Mouse (Mus musculus) limb, embryonic 15.5 days (tissue): ENCODE measurements around the gene Gdf11. TPM values are rescaled to one million over a fixed set of nuclear protein-coding genes. Genes with fewer than 3 reads are reported as not detected.
A peak's percentile ranks its signal among the peaks of the same experiment; 100 is the strongest.

Experiments used
- ATAC-seq: fragments of 200-750 bp; cut with Nextera tagmentation; 2 replicates; pipeline ENCODE4 v1.8.0; 2017; ENCODE audit warnings: low read depth, moderate TSS enrichment; ENCODE audit not compliant: insufficient number of reproducible peaks, low FRiP score, low TSS enrichment
- H3K27ac ChIP-seq: fragments of 300-500 bp; sonication (generic); 2 replicates; pipeline ENCODE4 v1.5.1; 2015; ENCODE audit warnings: moderate library complexity, mild to moderate bottlenecking, inconsistent platforms
- H3K27me3 ChIP-seq: fragments of 300-500 bp; sonication (generic); 2 replicates; pipeline ENCODE4 v1.6.1; 2015; ENCODE audit warnings: inconsistent platforms
- H3K36me3 ChIP-seq: fragments of 300-500 bp; sonication (generic); 2 replicates; pipeline ENCODE4 v1.6.1; 2015; ENCODE audit warnings: inconsistent platforms
- H3K4me1 ChIP-seq: fragments of 300-500 bp; sonication (generic); 2 replicates; pipeline ENCODE4 v1.6.1; 2015; ENCODE audit warnings: inconsistent platforms
- H3K4me2 ChIP-seq: fragments of 300-500 bp; sonication (generic); 2 replicates; pipeline ENCODE4 v1.6.1; 2015; ENCODE audit warnings: mild to moderate bottlenecking, inconsistent platforms
- H3K4me3 ChIP-seq: fragments of 300-500 bp; sonication (generic); 2 replicates; pipeline ENCODE4 v1.5.1; 2015; ENCODE audit warnings: mild to moderate bottlenecking, inconsistent platforms
- H3K9ac ChIP-seq: fragments of 300-500 bp; sonication (generic); 2 replicates; pipeline ENCODE4 v1.6.1; 2015; ENCODE audit warnings: inconsistent platforms
- H3K9me3 ChIP-seq: fragments of 300-500 bp; sonication (generic); 2 replicates; pipeline ENCODE4 v1.6.1; 2016; ENCODE audit warnings: inconsistent platforms
- WGBS: fragments of 180-500 bp; shearing (Covaris S2); methylation state at CpG from one replicate; pipeline ENCODE4 v1.1.7; 2015; 5-methylcytosine and 5-hydroxymethylcytosine counted together
- polyA plus RNA-seq: library from polyadenylated mRNA; unstranded; fragments of >200 nt; fragmentation: Nextera tagmentation; extraction: Ambion mirVana; gene quantifications from 2 replicates; pipeline ENCODE4 v1.2.1, GENCODE M21; 2015

Gene Gdf11
- polyA plus RNA-seq, 1 experiment from 2014 or later: 5.9 TPM

GRCm38 (mm10) chr10:128917400-128917799 is 25.9 kb upstream of the Gdf11 start:
- no peak overlapping the region for H3K4me2 ChIP-seq
- no peak overlapping the region for H3K4me3 ChIP-seq
- H3K4me1 ChIP-seq: peaks cover 50% of the 10 kb centered on the region
- ATAC-seq: no peak
- no peak overlapping the region for H3K27ac ChIP-seq
- WGBS: 90% methylated on average over 6 of the region's 6 CpGs
- peaks cover 56% of the 10 kb centered on the region for H3K36me3 ChIP-seq
- H3K9ac ChIP-seq: no peak overlapping the region
- no peaks in the 10 kb centered on the region for H3K9me3 ChIP-seq
- H3K27me3 ChIP-seq: no peaks in the 10 kb centered on the region

- Histone ChIP-seq H3K4me2 (no peak overlapping the region), H3K27me3 (no peaks in the 10 kb centered on the region), H3K4me1 (peaks cover 50% of the 10 kb centered on the region), H3K9ac (no peak overlapping the region), H3K27ac (no peak overlapping the region), H3K36me3 (peaks cover 56% of the 10 kb centered on the region), H3K4me3 (no peak overlapping the region), H3K9me3 (no peaks in the 10 kb centered on the region)
- 78% methylated on average over 3 of the region's 3 CpGs for WGBS
- ATAC-seq: no peak
Observed at GRCm38 (mm10) chr10:128916665-128917064, 25.1 kb upstream of the Gdf11 start.

GRCm38 (mm10) chr10:128915550-128915949 is 24.0 kb upstream of the Gdf11 start:
- no peak overlapping the region for H3K27ac ChIP-seq
- H3K36me3 ChIP-seq: peaks cover 60% of the 10 kb centered on the region
- no peak overlapping the region for H3K4me3 ChIP-seq
- H3K4me2 ChIP-seq: no peak overlapping the region
- H3K9me3 ChIP-seq: no peaks in the 10 kb centered on the region
- 92% methylated on average over 2 of the region's 2 CpGs for whole genome bisulfite sequencing
- peaks cover 50% of the 10 kb centered on the region for H3K4me1 ChIP-seq
- H3K9ac ChIP-seq: no peak overlapping the region
- no peaks in the 10 kb centered on the region for H3K27me3 ChIP-seq
- no peak for ATAC-seq

- no peak for ATAC-seq
- Histone ChIP-seq H3K4me3 (no peak overlapping the region), H3K36me3 (peaks cover 60% of the 10 kb centered on the region), H3K4me2 (no peak overlapping the region), H3K9me3 (no peaks in the 10 kb centered on the region), H3K4me1 (peaks cover 40% of the 10 kb centered on the region), H3K9ac (no peak overlapping the region), H3K27me3 (no peaks in the 10 kb centered on the region), H3K27ac (no peak overlapping the region)
- WGBS: 84% methylated on average over 12 of the region's 12 CpGs
Observed at GRCm38 (mm10) chr10:128913696-128914095, 22.2 kb upstream of the Gdf11 start.

GRCm38 (mm10) chr10:128913219-128913618 is 21.7 kb upstream of the Gdf11 start:
- no peak overlapping the region for H3K4me2 ChIP-seq
- H3K4me3 ChIP-seq: no peak overlapping the region
- ATAC-seq: no peak
- H3K27me3 ChIP-seq: no peaks in the 10 kb centered on the region
- H3K36me3 ChIP-seq: peaks cover 57% of the 10 kb centered on the region
- H3K9me3 ChIP-seq: no peaks in the 10 kb centered on the region
- peaks cover 40% of the 10 kb centered on the region for H3K4me1 ChIP-seq
- H3K27ac ChIP-seq: peak overlapping the region; percentile 60
- WGBS: 8% methylated on average over 5 of the region's 5 CpGs
- H3K9ac ChIP-seq: no peak overlapping the region

GRCm38 (mm10) chr10:128912791-128913190 is 21.3 kb upstream of the Gdf11 start:
- no peak for ATAC-seq
- peaks cover 53% of the 10 kb centered on the region for H3K36me3 ChIP-seq
- no peak overlapping the region for H3K4me3 ChIP-seq
- no peak overlapping the region for H3K9ac ChIP-seq
- no peaks in the 10 kb centered on the region for H3K27me3 ChIP-seq
- H3K9me3 ChIP-seq: no peaks in the 10 kb centered on the region
- WGBS: 63% methylated on average over 4 of the region's 4 CpGs
- H3K4me2 ChIP-seq: no peak overlapping the region
- H3K27ac ChIP-seq: peak overlapping the region; percentile 60
- H3K4me1 ChIP-seq: peaks cover 40% of the 10 kb centered on the region

GRCm38 (mm10) chr10:128912268-128912667 is 20.8 kb upstream of the Gdf11 start:
- Histone ChIP-seq H3K4me2 (no peak overlapping the region), H3K4me3 (peak overlapping the region; percentile 95), H3K4me1 (peaks cover 40% of the 10 kb centered on the region), H3K27me3 (no peaks in the 10 kb centered on the region), H3K9me3 (no peaks in the 10 kb centered on the region), H3K27ac (no peak overlapping the region), H3K9ac (no peak overlapping the region), H3K36me3 (peaks cover 48% of the 10 kb centered on the region)
- ATAC-seq: no peak
- WGBS: 66% methylated on average over 4 of the region's 4 CpGs

GRCm38 (mm10) chr10:128911430-128911829 is 19.9 kb upstream of the Gdf11 start:
- H3K4me2 ChIP-seq: peak overlapping the region; percentile 80
- peak overlapping the region; percentile 98 for H3K27ac ChIP-seq
- peaks cover 39% of the 10 kb centered on the region for H3K36me3 ChIP-seq
- H3K27me3 ChIP-seq: no peaks in the 10 kb centered on the region
- no peaks in the 10 kb centered on the region for H3K9me3 ChIP-seq
- H3K4me1 ChIP-seq: peaks cover 40% of the 10 kb centered on the region
- ATAC-seq: no peak
- 77% methylated on average over 6 of the region's 6 CpGs for WGBS
- peak overlapping the region; percentile 39; the same call in 1 of the 2 replicates for H3K9ac ChIP-seq
- peak overlapping the region; percentile 95 for H3K4me3 ChIP-seq

- Histone ChIP-seq H3K4me1 (peaks cover 40% of the 10 kb centered on the region), H3K9ac (peak overlapping the region; percentile 98), H3K4me2 (peak overlapping the region; percentile 80), H3K36me3 (peaks cover 29% of the 10 kb centered on the region), H3K27ac (peak overlapping the region; percentile 98), H3K9me3 (no peaks in the 10 kb centered on the region), H3K27me3 (no peaks in the 10 kb centered on the region), H3K4me3 (peak overlapping the region; percentile 95)
- WGBS: under 1% methylated on average over 60 of the region's 66 CpGs
- peak; percentile 36 for ATAC-seq
Observed at GRCm38 (mm10) chr10:128910066-128910841, 18.7 kb upstream of the Gdf11 start.

GRCm38 (mm10) chr10:128909567-128910028 is 18.1 kb upstream of the Gdf11 start:
- WGBS: under 1% methylated on average over 38 of the region's 41 CpGs
- peaks cover 40% of the 10 kb centered on the region for H3K4me1 ChIP-seq
- no peaks in the 10 kb centered on the region for H3K9me3 ChIP-seq
- H3K36me3 ChIP-seq: peaks cover 22% of the 10 kb centered on the region
- peak overlapping the region; percentile 95 for H3K4me3 ChIP-seq
- ATAC-seq: peak; percentile 90
- no peaks in the 10 kb centered on the region for H3K27me3 ChIP-seq
- peak overlapping the region; percentile 98 for H3K27ac ChIP-seq
- peak overlapping the region; percentile 80 for H3K4me2 ChIP-seq
- H3K9ac ChIP-seq: peak overlapping the region; percentile 98

GRCm38 (mm10) chr10:128908778-128909448 is 17.4 kb upstream of the Gdf11 start:
- Histone ChIP-seq H3K4me2 (peak overlapping the region; percentile 80), H3K9me3 (no peaks in the 10 kb centered on the region), H3K27ac (peak overlapping the region; percentile 98), H3K36me3 (peaks cover 16% of the 10 kb centered on the region), H3K9ac (peak overlapping the region; percentile 98), H3K4me3 (peak overlapping the region; percentile 95), H3K27me3 (no peaks in the 10 kb centered on the region), H3K4me1 (peaks cover 38% of the 10 kb centered on the region)
- WGBS: 55% methylated on average over 13 of the region's 13 CpGs
- peak; percentile 11; the same call in 1 of the 2 replicates for ATAC-seq

GRCm38 (mm10) chr10:128904812-128905211 is 13.3 kb upstream of the Gdf11 start:
- H3K4me3 ChIP-seq: no peak overlapping the region
- H3K9me3 ChIP-seq: no peaks in the 10 kb centered on the region
- no peaks in the 10 kb centered on the region for H3K36me3 ChIP-seq
- H3K9ac ChIP-seq: no peak overlapping the region
- no peak overlapping the region for H3K4me2 ChIP-seq
- no peaks in the 10 kb centered on the region for H3K27me3 ChIP-seq
- 73% methylated on average over 5 of the region's 5 CpGs for WGBS
- no peak overlapping the region for H3K27ac ChIP-seq
- peaks cover 7% of the 10 kb centered on the region for H3K4me1 ChIP-seq
- ATAC-seq: no peak
